Mouse (Mus musculus): ENCODE measurements around the gene R3hdm1. TPM values are rescaled to one million over a fixed set of nuclear protein-coding genes. Genes with fewer than 3 reads are reported as not detected.

Gene R3hdm1
- polyA plus RNA-seq, 1 experiment from 2014 or later, result 63.6 TPM

- H3K4me1 ChIP-seq (replicated peaks), result no peaks in the 10 kb centered on the region
- H3K27me3 ChIP-seq (replicated peaks), result no peaks in the 10 kb centered on the region
- no peak for ATAC-seq (ENCODE audit: insufficient number of reproducible peaks, low FRiP score)
- H3K4me2 ChIP-seq, result no peak overlapping the region
- no peak overlapping the region for H3K27ac ChIP-seq (ENCODE audit: poor library complexity, severe bottlenecking)
- H3K36me3 ChIP-seq, result peaks cover 34% of the 10 kb centered on the region
- H3K9me3 ChIP-seq (replicated peaks), result 0 out of 2 replicates have a peak, but pooled peaks cover 10% of the 10 kb centered on the region
- no peak overlapping the region for H3K9ac ChIP-seq
- no peak overlapping the region for H3K4me3 ChIP-seq
- 83% methylated on average over 8 of the region's 8 CpGs for WGBS
These were observed 181.1 kb downstream of the R3hdm1 start for GRCm38 (mm10) chr1:128284157-128284690.

- Histone ChIP-seq H3K36me3 (peaks cover 25% of the 10 kb centered on the region), H3K9me3 (replicated peaks) (0 out of 2 replicates have a peak, but pooled peaks cover 10% of the 10 kb centered on the region), H3K4me1 (replicated peaks) (no peaks in the 10 kb centered on the region), H3K27me3 (replicated peaks) (no peaks in the 10 kb centered on the region), H3K27ac (ENCODE audit: poor library complexity, severe bottlenecking) (no peak overlapping the region), H3K4me2 (no peak overlapping the region), H3K9ac (no peak overlapping the region), H3K4me3 (no peak overlapping the region)
- WGBS, result 82% methylated on average over 9 of the region's 9 CpGs
- ATAC-seq (ENCODE audit: insufficient number of reproducible peaks, low FRiP score), result no peak
These were observed 182.0 kb downstream of the R3hdm1 start for GRCm38 (mm10) chr1:128285136-128285535.

MicroRNAs encoded within 50 kb of the gene (microRNA counts, 519-probe panel; counts per million panel counts)
- 3,264 counts per million, percentile 17 among the panel's probes with 10 or more counts for microRNA mmu-miR-128

Small RNAs within 50 kb of the gene (microRNA-seq; reads per million reads assigned to microRNA genes)
- 73.6 reads per million, percentile 49 among the genes with 10 or more reads in this experiment for gene Mir128-1

Other genes starting within 250 kb of the R3hdm1 start
- not detected in 2 replicates for gene Map3k19, start 248.3 kb upstream of the R3hdm1 start, polyA plus RNA-seq (2016; fragmentation: Nextera tagmentation; extraction: Ambion mirVana)
- gene Rab3gap1, start 234.5 kb upstream of the R3hdm1 start, polyA plus RNA-seq (2016; fragmentation: Nextera tagmentation; extraction: Ambion mirVana), result 28.4 and 28.7 TPM in 2 replicates
- 7.6 and 8.8 TPM in 2 replicates for gene Zranb3, start 254 bp upstream of the R3hdm1 start, polyA plus RNA-seq (2016; fragmentation: Nextera tagmentation; extraction: Ambion mirVana)
- gene Ubxn4, start 140.7 kb downstream of the R3hdm1 start, polyA plus RNA-seq (2016; fragmentation: Nextera tagmentation; extraction: Ambion mirVana), result 65.3 and 66.3 TPM in 2 replicates
- 0.05 and 0.10 TPM in 2 replicates for gene Lct, start 225.0 kb downstream of the R3hdm1 start, polyA plus RNA-seq (2016; fragmentation: Nextera tagmentation; extraction: Ambion mirVana)